Mouse (Mus musculus) skeletal muscle tissue, adult 2 months (tissue): Measurements from ENCODE around the gene Dlk1.
"Not testable (repeated sequence)": the region's sequence is repeated elsewhere in the genome, so short reads cannot be mapped to it uniquely, and the experiment has no call there.

Experiments
- DNase-seq: peaks from one replicate; pipeline ENCODE4 v3.0.0-alpha.2; 2012; ENCODE audit warnings: low read depth, low spot score

Gene Dlk1

DNA sequence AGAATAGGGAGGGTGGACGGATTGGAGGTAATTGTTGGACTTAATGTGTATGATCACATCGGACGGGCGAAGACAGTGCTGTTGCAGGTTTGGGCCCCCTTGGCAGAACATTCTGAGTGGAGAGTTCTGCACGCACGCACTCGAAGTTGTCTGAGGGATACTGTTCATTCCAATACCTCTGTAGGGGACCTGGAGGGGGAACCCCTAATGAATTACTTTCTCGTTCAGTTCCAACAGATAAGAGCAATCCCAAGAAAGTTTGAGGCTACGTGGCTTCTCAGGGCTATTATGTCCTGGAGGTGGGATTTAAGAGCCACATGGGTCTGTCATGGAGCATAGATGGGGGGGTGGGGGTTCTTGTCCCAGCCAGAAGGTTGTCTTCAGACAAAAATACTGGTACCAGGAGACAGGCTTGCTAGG lies 21.6 kb downstream of the Dlk1 start:
- DNase-seq: no peak

- no peak for DNase-seq
Measured at GRCm38 (mm10) chr12:109475501-109475900, 22.9 kb downstream of the Dlk1 start.

- not testable (repeated sequence) for DNase-seq
Measured at GRCm38 (mm10) chr12:109486525-109486924, 33.9 kb downstream of the Dlk1 start.

- no peak for DNase-seq
Measured at GRCm38 (mm10) chr12:109491701-109492100, 39.1 kb downstream of the Dlk1 start.

DNA sequence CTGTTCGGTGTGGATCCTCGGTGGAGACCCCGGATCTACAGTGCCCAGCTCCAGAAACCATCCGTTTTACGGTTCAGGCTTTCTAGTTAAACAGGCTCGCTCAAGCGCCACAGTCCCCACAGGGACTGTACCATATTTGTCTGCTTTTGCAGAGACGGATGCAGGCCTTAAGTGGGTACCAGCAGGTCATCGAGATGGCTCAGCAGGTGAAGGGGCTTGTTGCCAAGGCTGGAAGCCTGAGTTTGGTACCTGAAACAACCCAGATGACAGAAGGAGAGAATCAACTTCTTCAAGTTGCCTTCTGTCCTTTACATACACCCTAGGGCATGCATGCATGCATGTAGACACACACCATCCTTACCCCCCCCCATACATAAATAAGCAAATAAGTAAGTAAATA lies 40.8 kb downstream of the Dlk1 start:
- DNase-seq: no peak

GRCm38 (mm10) chr12:109495016-109495644 lies 42.5 kb downstream of the Dlk1 start:
- DNase-seq: no peak

DNA sequence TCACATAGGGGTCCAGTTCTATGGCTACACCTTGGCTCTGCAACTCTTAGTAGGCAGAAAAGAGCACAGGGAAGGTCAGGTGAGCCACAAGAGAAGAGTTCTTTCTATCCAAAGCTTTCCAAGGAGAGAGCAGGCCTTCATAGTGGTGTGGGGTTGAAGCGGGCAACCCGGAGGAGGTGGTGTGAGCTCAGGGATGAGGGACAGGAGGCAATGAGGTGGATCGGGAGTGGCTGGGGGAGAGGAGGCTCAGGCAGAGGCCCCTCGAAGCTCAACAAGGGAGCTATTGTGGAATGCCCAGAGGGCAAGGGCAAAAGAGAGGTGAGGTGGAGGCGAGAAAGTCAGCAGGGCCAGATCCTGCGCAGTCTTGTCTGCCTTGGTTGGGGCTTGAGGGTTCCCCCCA lies 43.8 kb downstream of the Dlk1 start:
- DNase-seq: no peak

DNA sequence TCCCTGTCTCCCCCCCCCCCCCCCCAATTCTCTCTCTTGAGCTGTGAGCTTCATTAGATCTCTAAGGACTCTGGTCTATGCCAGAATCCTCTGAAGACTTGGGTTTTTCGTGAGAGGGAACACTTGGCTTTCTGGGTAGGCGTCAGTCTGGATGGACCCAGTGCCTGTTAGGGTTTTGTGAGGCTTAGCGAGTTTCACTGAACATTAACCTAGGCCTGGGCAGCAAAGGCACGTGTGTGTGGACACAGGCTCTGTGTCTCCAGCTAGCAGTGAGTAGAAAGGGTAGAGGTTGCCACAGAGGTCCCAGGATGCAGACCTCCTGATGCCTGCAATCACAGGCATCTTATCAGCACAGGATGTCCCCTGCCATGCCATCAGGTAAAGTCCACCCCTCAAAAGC lies 48.4 kb downstream of the Dlk1 start:
- no peak for DNase-seq

GRCm38 (mm10) chr12:109502360-109503040 lies 49.9 kb downstream of the Dlk1 start:
- peak; percentile 33 for DNase-seq

DNA sequence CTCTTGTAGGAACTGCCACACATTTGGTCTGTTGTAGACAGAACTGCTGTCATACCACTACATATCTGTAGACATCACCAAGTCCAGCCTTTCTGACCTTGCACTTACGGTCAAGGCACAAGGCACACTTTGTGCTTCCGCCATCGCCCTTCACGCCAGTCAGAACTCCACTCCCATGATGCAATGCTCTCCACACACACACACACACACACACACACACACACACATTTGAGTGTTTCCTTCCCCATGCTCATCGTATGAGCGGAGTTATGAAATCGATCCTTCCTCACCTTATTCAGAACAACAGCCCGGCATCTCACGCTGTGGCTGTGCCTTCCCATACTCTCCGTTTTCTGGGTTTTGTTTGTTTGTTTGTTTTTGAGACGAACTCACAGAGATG lies 55.1 kb downstream of the Dlk1 start:
- no peak for DNase-seq

GRCm38 (mm10) chr12:109508495-109509454 lies 56.2 kb downstream of the Dlk1 start:
- DNase-seq: no peak

GRCm38 (mm10) chr12:109509531-109510137 lies 57.0 kb downstream of the Dlk1 start:
- DNase-seq: no peak

GRCm38 (mm10) chr12:109510247-109510646 lies 57.6 kb downstream of the Dlk1 start:
- DNase-seq: no peak

DNA sequence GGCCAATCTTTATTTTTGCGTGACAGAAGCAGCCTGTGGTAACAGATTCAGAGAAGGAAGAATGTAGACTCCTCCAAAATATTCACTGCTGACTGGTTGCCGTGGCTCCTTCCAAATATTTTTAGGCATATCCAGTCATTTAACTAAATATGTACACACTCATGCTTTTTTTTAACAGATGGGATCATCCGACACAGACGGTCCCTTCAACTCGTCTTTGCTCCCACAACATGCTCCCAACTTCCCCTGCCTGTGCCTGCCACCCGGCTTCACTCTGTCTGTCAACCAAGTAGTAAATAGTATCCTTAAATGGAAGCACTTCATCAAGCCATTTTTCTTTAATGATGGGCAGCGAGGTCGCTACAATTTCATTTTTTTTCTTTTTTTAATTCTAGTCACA lies 58.8 kb downstream of the Dlk1 start:
- no peak for DNase-seq

DNA sequence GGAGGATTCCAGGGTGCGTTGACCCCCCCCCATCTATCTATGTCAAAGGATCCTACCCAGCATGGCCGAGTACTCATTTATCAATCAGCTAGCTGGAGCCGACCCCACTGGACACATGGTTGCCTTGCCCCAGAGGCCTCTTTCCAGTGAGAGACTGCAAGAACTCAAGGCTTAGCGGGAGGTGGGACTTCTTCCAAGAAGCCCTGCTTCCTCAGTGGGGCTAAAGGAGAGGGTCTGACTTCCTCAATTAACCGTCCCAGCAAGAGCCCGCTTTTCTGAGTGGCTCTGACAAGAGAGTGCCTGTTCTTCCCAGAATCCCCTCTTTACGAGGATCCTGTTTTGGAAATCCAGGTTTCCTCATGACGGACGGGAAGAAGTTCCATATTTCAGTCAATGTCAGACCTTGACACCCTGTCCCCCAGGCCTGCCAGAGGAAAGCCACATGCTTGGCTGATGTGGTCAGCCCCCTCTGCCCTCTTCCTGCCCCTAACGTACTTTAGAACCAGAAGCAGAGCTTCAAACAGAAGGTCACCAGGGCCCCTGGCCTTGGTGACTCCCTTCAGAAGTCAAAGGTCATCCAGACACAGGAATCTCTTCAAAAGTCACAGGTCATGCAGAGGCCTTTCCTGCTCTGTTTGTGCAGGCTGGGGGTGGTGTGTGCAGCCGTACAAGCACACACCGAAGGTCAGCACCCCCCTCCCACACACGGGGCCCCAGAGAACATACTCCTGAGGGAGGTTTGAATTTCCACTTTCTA lies 59.7 kb downstream of the Dlk1 start:
- no peak for DNase-seq
